Mouse (Mus musculus) limb, embryonic 15.5 days (tissue): ENCODE results near the gene Fam45a. TPM values are rescaled to one million over a fixed set of nuclear protein-coding genes. Genes with fewer than 3 reads are reported as not detected.

Source experiments
- ATAC-seq: fragments of 200-750 bp; cut with Nextera tagmentation; 2 replicates; pipeline ENCODE4 v1.8.0; 2017; ENCODE audit warnings: low read depth, moderate TSS enrichment; ENCODE audit not compliant: insufficient number of reproducible peaks, low FRiP score, low TSS enrichment
- H3K27ac ChIP-seq: fragments of 300-500 bp; sonication (generic); 2 replicates; pipeline ENCODE4 v1.5.1; 2015; ENCODE audit warnings: moderate library complexity, mild to moderate bottlenecking, inconsistent platforms
- H3K27me3 ChIP-seq: fragments of 300-500 bp; sonication (generic); 2 replicates; pipeline ENCODE4 v1.6.1; 2015; ENCODE audit warnings: inconsistent platforms
- H3K36me3 ChIP-seq: fragments of 300-500 bp; sonication (generic); 2 replicates; pipeline ENCODE4 v1.6.1; 2015; ENCODE audit warnings: inconsistent platforms
- H3K4me1 ChIP-seq: fragments of 300-500 bp; sonication (generic); 2 replicates; pipeline ENCODE4 v1.6.1; 2015; ENCODE audit warnings: inconsistent platforms
- H3K4me2 ChIP-seq: fragments of 300-500 bp; sonication (generic); 2 replicates; pipeline ENCODE4 v1.6.1; 2015; ENCODE audit warnings: mild to moderate bottlenecking, inconsistent platforms
- H3K4me3 ChIP-seq: fragments of 300-500 bp; sonication (generic); 2 replicates; pipeline ENCODE4 v1.5.1; 2015; ENCODE audit warnings: mild to moderate bottlenecking, inconsistent platforms
- H3K9ac ChIP-seq: fragments of 300-500 bp; sonication (generic); 2 replicates; pipeline ENCODE4 v1.6.1; 2015; ENCODE audit warnings: inconsistent platforms
- H3K9me3 ChIP-seq: fragments of 300-500 bp; sonication (generic); 2 replicates; pipeline ENCODE4 v1.6.1; 2016; ENCODE audit warnings: inconsistent platforms
- WGBS: fragments of 180-500 bp; shearing (Covaris S2); methylation state at CpG from one replicate; pipeline ENCODE4 v1.1.7; 2015; 5-methylcytosine and 5-hydroxymethylcytosine counted together
- polyA plus RNA-seq: library from polyadenylated mRNA; unstranded; fragments of >200 nt; fragmentation: Nextera tagmentation; extraction: Ambion mirVana; gene quantifications from 2 replicates; pipeline ENCODE4 v1.2.1, GENCODE M21; 2015

The Fam45a gene
- polyA plus RNA-seq, 1 experiment from 2014 or later = 42.9 TPM

GRCm38 (mm10) chr19:60793170-60793707 is 18.1 kb upstream of the Fam45a start:
- H3K36me3 ChIP-seq = no peaks in the 10 kb centered on the region
- H3K9me3 ChIP-seq = no peaks in the 10 kb centered on the region
- H3K27me3 ChIP-seq = no peaks in the 10 kb centered on the region
- H3K9ac ChIP-seq = no peak overlapping the region
- H3K4me1 ChIP-seq = peaks cover 5% of the 10 kb centered on the region
- ATAC-seq = no peak
- H3K27ac ChIP-seq = no peak overlapping the region
- no peak overlapping the region for H3K4me3 ChIP-seq
- WGBS = 81% methylated on average over 2 of the region's 2 CpGs
- no peak overlapping the region for H3K4me2 ChIP-seq

DNA sequence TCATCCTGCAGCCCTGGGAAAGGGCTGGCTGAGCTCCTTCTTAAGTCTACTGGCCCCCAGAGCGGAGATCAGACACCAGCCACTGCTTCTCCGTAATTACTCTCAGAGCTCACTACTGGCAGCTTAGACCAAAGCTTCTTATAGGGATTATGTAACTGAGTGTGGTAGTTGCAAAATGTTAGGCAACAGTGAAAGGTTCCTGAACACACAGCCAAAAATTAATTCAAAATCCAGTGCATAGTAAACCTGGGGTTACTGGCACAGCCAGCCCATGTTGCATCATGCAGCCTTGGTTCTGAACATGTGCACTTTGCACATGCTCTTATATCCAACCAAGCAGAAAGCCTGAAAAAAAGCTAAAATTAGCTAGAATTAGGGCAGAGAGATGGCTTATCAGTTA is 16.1 kb upstream of the Fam45a start:
- Histone ChIP-seq H3K4me2 (no peak overlapping the region), H3K27ac (no peak overlapping the region), H3K9ac (no peak overlapping the region), H3K4me3 (no peak overlapping the region), H3K36me3 (no peaks in the 10 kb centered on the region), H3K4me1 (peaks cover 2% of the 10 kb centered on the region; the same call in 1 of the 2 replicates), H3K9me3 (no peaks in the 10 kb centered on the region), H3K27me3 (no peaks in the 10 kb centered on the region)
- ATAC-seq = no peak
- 80% methylated on average over 2 of the region's 2 CpGs for WGBS

GRCm38 (mm10) chr19:60797415-60797814 is 14.0 kb upstream of the Fam45a start:
- no peak for ATAC-seq
- Histone ChIP-seq H3K4me1 (no peaks in the 10 kb centered on the region), H3K27ac (no peak overlapping the region), H3K9me3 (no peaks in the 10 kb centered on the region), H3K27me3 (no peaks in the 10 kb centered on the region), H3K4me3 (no peak overlapping the region), H3K36me3 (no peaks in the 10 kb centered on the region), H3K4me2 (no peak overlapping the region), H3K9ac (no peak overlapping the region)
- 89% methylated on average over 2 of the region's 2 CpGs for WGBS

DNA sequence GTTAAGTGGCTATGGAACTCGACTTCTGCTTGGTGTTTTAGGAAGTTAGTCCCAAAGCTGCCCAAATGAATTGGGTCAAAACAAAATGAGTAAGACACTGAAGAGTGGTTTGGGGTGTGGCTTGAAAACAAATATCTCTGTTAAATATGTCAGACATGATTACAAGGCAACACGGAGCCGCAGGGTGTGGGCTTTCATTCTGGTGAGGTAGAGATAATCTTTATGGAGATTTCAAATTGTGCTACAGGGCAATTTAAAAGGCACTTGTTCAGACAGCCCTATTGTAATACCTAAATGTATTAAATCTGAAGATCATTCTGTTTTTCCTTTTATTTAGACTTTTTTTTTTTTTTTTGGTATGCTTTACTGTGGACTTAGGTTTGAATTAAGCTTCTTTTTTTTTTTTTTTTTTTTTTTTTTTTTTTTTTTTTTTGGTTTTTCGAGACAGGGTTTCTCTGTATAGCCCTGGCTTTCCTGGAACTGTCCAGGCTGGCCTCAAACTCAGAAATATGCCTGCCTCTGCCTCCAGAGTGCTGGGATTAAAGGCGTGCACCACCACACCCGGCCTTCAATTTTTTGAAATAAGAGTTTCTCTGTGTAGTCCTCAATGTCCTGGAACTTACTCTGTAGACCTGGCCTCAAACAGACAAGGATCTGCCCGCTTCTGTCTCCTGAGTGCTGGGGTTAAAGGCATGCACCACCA is 11.4 kb upstream of the Fam45a start:
- Histone ChIP-seq H3K27ac (no peak overlapping the region), H3K4me1 (no peaks in the 10 kb centered on the region), H3K4me2 (no peak overlapping the region), H3K4me3 (no peak overlapping the region), H3K27me3 (no peaks in the 10 kb centered on the region), H3K36me3 (no peaks in the 10 kb centered on the region), H3K9ac (no peak overlapping the region), H3K9me3 (no peaks in the 10 kb centered on the region)
- WGBS = 73% methylated on average over 7 of the region's 7 CpGs
- ATAC-seq = no peak

DNA sequence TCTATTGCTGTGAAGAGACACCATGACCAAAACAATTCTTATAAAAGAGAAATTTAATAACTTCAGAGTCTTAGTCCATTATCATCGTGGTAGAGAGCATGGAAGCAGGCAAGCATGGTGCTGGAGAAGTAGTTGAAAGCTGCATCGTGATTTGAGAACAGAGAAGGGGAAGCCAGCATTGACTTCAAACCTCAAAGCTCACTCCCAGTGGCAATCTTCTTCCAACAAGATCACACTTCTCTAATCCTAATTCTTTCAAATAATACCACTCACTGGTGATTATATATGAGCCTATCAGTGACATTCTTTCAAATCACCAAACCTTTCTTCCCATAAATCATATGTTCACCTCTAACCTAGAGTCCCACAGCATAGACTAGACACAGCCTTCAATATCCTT is 6.5 kb upstream of the Fam45a start:
- Histone ChIP-seq H3K27ac (no peak overlapping the region), H3K4me2 (no peak overlapping the region), H3K9ac (no peak overlapping the region), H3K9me3 (no peaks in the 10 kb centered on the region), H3K4me3 (no peak overlapping the region), H3K36me3 (no peaks in the 10 kb centered on the region), H3K4me1 (no peaks in the 10 kb centered on the region), H3K27me3 (no peaks in the 10 kb centered on the region)
- WGBS = 60% methylated on average over 2 of the region's 2 CpGs
- no peak for ATAC-seq

GRCm38 (mm10) chr19:60809927-60810326 is 1.5 kb upstream of the Fam45a start:
- WGBS = 90% methylated on average over 2 of the region's 2 CpGs

DNA sequence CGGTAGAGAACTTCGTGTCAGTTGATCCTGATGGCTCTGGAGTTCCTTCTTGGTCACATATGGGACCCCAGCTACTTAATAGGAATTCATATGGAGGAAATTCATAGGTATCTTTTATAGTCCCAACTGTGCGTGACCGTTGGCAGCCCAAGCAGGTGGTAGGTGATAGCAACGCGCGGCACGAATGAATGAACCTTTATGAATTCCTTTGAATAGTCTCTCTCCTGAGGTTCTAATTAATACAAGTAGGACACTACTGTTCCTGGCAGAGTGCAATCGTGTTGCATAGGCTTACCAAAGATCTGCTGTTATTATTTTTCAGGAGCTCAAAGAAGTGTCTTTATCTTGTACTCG is 628 bp downstream of the Fam45a start:
- 18% methylated on average over 10 of the region's 10 CpGs for WGBS
- H3K36me3 ChIP-seq = peaks cover 15% of the 10 kb centered on the region
- ATAC-seq = no peak
- H3K27ac ChIP-seq = no peak overlapping the region
- no peaks in the 10 kb centered on the region for H3K9me3 ChIP-seq
- H3K4me3 ChIP-seq = peak overlapping the region; percentile 72
- no peaks in the 10 kb centered on the region for H3K27me3 ChIP-seq
- H3K4me2 ChIP-seq = peak overlapping the region; percentile 63
- H3K9ac ChIP-seq = peak overlapping the region; percentile 76
- H3K4me1 ChIP-seq = peaks cover 9% of the 10 kb centered on the region

More at GRCm38 (mm10) chr19:60809927-60810326, 1.5 kb upstream of the Fam45a start:
- Histone ChIP-seq H3K36me3 (peaks cover under 1% of the 10 kb centered on the region; the same call in 1 of the 2 replicates), H3K4me2 (no peak overlapping the region), H3K27me3 (no peaks in the 10 kb centered on the region), H3K27ac (no peak overlapping the region), H3K4me1 (peaks cover 9% of the 10 kb centered on the region), H3K9ac (no peak overlapping the region), H3K9me3 (no peaks in the 10 kb centered on the region), H3K4me3 (no peak overlapping the region)
- ATAC-seq = no peak

DNA sequence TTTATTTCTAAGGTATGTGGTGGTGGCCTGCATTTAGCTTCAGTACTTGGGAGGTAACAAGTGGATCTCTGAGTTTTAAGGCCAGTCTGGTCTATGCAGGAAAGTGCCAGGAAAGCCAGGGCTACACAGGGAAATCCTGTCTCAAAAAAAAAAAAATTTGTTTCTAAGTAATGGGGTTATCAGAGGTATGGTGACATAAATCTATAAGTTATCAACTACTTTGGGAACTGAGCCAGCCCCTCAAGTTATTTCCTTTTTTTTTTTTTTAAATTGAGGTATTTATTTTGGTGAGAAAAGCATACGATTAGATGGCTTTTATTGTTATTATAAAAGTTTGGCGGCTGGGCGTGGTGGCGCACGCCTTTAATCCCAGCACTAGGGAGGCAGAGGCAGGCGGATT is 1.7 kb downstream of the Fam45a start:
- peaks cover 9% of the 10 kb centered on the region for H3K4me1 ChIP-seq
- WGBS = 95% methylated on average over 6 of the region's 6 CpGs
- no peaks in the 10 kb centered on the region for H3K27me3 ChIP-seq
- no peak overlapping the region for H3K4me3 ChIP-seq
- ATAC-seq = no peak
- H3K4me2 ChIP-seq = no peak overlapping the region
- H3K9ac ChIP-seq = no peak overlapping the region
- H3K27ac ChIP-seq = no peak overlapping the region
- peaks cover 20% of the 10 kb centered on the region for H3K36me3 ChIP-seq
- no peaks in the 10 kb centered on the region for H3K9me3 ChIP-seq

- no peak overlapping the region for H3K4me2 ChIP-seq
- no peak overlapping the region for H3K27ac ChIP-seq
- H3K27me3 ChIP-seq = no peaks in the 10 kb centered on the region
- WGBS = 89% methylated on average over 6 of the region's 6 CpGs
- H3K4me3 ChIP-seq = no peak overlapping the region
- no peak for ATAC-seq
- H3K9ac ChIP-seq = no peak overlapping the region
- peaks cover 61% of the 10 kb centered on the region for H3K36me3 ChIP-seq
- H3K9me3 ChIP-seq = no peaks in the 10 kb centered on the region
- H3K4me1 ChIP-seq = no peaks in the 10 kb centered on the region
Observed at GRCm38 (mm10) chr19:60818677-60819076, 7.3 kb downstream of the Fam45a start.

DNA sequence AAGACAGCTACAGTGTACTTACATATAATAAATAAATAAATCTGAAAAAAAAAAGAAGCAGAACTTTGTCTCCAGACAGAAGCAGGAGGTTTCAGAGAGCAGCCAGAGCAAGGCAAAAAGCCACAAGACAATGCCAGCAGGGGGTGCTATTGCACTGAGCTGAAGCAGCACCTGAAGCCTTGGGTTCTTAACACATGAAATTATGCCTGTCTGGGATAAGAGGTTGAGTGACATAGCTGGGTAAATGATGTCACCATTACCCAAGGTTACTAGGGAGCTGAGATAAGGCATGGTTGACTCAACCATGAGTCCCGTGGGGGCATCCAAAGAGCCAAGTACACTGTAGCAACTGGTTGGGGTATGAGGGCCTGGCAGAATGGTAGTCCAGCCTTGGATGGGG is 26.4 kb downstream of the Fam45a start:
- no peak for ATAC-seq
- no peaks in the 10 kb centered on the region for H3K27me3 ChIP-seq
- no peak overlapping the region for H3K27ac ChIP-seq
- WGBS = 84% methylated on average over 1 of the region's 1 CpGs
- H3K36me3 ChIP-seq = peaks cover 67% of the 10 kb centered on the region
- H3K9me3 ChIP-seq = no peaks in the 10 kb centered on the region
- H3K4me2 ChIP-seq = no peak overlapping the region
- H3K4me3 ChIP-seq = no peak overlapping the region
- H3K4me1 ChIP-seq = no peaks in the 10 kb centered on the region
- H3K9ac ChIP-seq = no peak overlapping the region

DNA sequence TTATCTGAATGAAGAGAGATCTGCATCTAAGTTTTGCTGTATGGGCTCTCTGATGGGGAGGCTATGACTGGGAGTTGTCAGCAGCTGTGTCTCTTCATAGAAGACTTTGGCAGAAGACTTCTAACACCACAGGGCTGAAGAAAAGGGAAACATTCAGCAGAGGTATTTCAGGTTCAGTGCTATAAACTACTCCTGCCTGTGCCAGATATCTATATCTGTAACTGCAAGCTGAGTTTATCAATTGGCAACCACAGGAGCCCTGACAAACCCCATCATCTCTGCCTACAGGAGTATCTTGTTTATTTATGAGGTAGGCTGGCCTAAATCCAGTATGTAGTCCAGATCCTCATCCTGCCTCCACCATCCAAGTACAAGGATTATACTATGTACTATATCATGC is 31.9 kb downstream of the Fam45a start:
- no peak for ATAC-seq
- peaks cover 40% of the 10 kb centered on the region for H3K36me3 ChIP-seq
- no peak overlapping the region for H3K4me2 ChIP-seq
- H3K27me3 ChIP-seq = no peaks in the 10 kb centered on the region
- H3K4me1 ChIP-seq = no peaks in the 10 kb centered on the region
- H3K27ac ChIP-seq = no peak overlapping the region
- H3K9me3 ChIP-seq = no peaks in the 10 kb centered on the region
- no peak overlapping the region for H3K9ac ChIP-seq
- H3K4me3 ChIP-seq = no peak overlapping the region

DNA sequence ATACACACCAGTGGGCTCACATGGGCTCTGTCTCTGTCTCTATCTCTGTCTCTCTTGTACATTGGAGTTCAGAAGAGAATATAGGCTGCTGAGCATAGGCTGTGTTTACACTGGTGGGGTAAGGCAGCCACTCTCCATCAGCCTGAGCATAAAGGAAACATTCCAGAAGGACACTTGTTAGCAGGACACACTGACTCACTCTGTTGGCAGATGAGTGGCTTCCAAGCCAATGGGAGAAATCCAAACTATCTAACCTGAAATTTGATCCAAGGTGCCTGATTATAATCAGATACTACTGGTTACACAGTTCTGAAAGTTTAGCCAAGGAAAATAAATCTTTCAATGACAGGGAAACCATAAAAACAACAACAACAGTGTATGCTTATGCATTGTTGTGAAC is 34.3 kb downstream of the Fam45a start:
- H3K4me2 ChIP-seq = no peak overlapping the region
- ATAC-seq = no peak
- no peaks in the 10 kb centered on the region for H3K27me3 ChIP-seq
- no peak overlapping the region for H3K4me3 ChIP-seq
- H3K36me3 ChIP-seq = peaks cover 33% of the 10 kb centered on the region
- no peak overlapping the region for H3K9ac ChIP-seq
- no peaks in the 10 kb centered on the region for H3K9me3 ChIP-seq
- no peaks in the 10 kb centered on the region for H3K4me1 ChIP-seq
- H3K27ac ChIP-seq = no peak overlapping the region
